ENCODE assay signal across 8 mouse cellular contexts in genomic region chr7:45522957-45523676, GRCm38 (mm10). TPM values are rescaled to one million over a fixed set of nuclear protein-coding genes. Genes with fewer than 3 reads are reported as not detected.
DNase-seq lines count a peak whose midpoint lies in the region; ATAC-seq and TF ChIP-seq lines count a peak whose summit lies in the region.

No protein-coding gene starts in this region.

- DNase-seq in cerebellum, adult 9-11 months = peak; percentile 61
- DNase-seq in cerebellum, postnatal 14 days = no peak
- DNase-seq in midbrain, postnatal 0 days (ENCODE audit: low spot score) = no peak
- DNase-seq in adrenal gland, adult 2 months = no peak

- 77% methylated on average over 18 of the region's 18 CpGs for WGBS in midbrain, embryonic 15.5 days
- 71% methylated on average over 18 of the region's 18 CpGs for WGBS in midbrain, postnatal 0 days
- 70% methylated on average over 18 of the region's 18 CpGs for WGBS in kidney, embryonic 15.5 days
- 61% methylated on average over 18 of the region's 18 CpGs for WGBS in stomach, embryonic 16.5 days

- H3K9ac ChIP-seq in midbrain, embryonic 15.5 days = 0 out of 2 replicates have a peak overlapping the region, but pooled peaks have one; percentile 10
- H3K9ac ChIP-seq in midbrain, postnatal 0 days (replicated peaks; ENCODE audit: low read length, poor library complexity, severe bottlenecking) = no peak overlapping the region
- H3K9ac ChIP-seq in kidney, embryonic 15.5 days = peak overlapping the region; percentile 41
- H3K9ac ChIP-seq in stomach, embryonic 16.5 days (ENCODE audit: low read length) = peak overlapping the region; percentile 37

- no peaks in the 10 kb centered on the region for H3K36me3 ChIP-seq in midbrain, embryonic 15.5 days (replicated peaks)
- no peaks in the 10 kb centered on the region for H3K36me3 ChIP-seq in midbrain, postnatal 0 days (ENCODE audit: insufficient read depth, low read length)
- H3K36me3 ChIP-seq in kidney, embryonic 15.5 days = peaks cover 14% of the 10 kb centered on the region
- 0 out of 2 replicates have a peak, but pooled peaks cover 11% of the 10 kb centered on the region for H3K36me3 ChIP-seq in stomach, embryonic 16.5 days (ENCODE audit: control insufficient read depth, insufficient read depth, low read length)

- H3K9me3 ChIP-seq in midbrain, embryonic 15.5 days = no peaks in the 10 kb centered on the region
- no peaks in the 10 kb centered on the region for H3K9me3 ChIP-seq in midbrain, postnatal 0 days (ENCODE audit: low read length)
- no peaks in the 10 kb centered on the region for H3K9me3 ChIP-seq in kidney, embryonic 15.5 days (replicated peaks)
- no peaks in the 10 kb centered on the region for H3K9me3 ChIP-seq in stomach, embryonic 16.5 days (replicated peaks; ENCODE audit: control insufficient read depth, low read length)

- no peak overlapping the region for H3K4me2 ChIP-seq in midbrain, embryonic 15.5 days
- no peak overlapping the region for H3K4me2 ChIP-seq in midbrain, postnatal 0 days (ENCODE audit: low read depth, low read length, poor library complexity, severe bottlenecking)
- H3K4me2 ChIP-seq in kidney, embryonic 15.5 days = peak overlapping the region; percentile 61
- peak overlapping the region; percentile 31 for H3K4me2 ChIP-seq in stomach, embryonic 16.5 days (ENCODE audit: low read depth, low read length)

- no peaks in the 10 kb centered on the region for H3K27me3 ChIP-seq in midbrain, embryonic 15.5 days (replicated peaks)
- H3K27me3 ChIP-seq in midbrain, postnatal 0 days (ENCODE audit: insufficient read depth, low read length) = no peaks in the 10 kb centered on the region
- no peaks in the 10 kb centered on the region for H3K27me3 ChIP-seq in kidney, embryonic 15.5 days
- no peaks in the 10 kb centered on the region for H3K27me3 ChIP-seq in stomach, embryonic 16.5 days (ENCODE audit: control insufficient read depth, insufficient read depth, low read length)

- TF ChIP-seq CTCF in midbrain, postnatal 0 days (IDR thresholded peaks at IDR 0.05) = no peak

- H3K4me3 ChIP-seq in midbrain, embryonic 15.5 days = no peak overlapping the region
- H3K4me3 ChIP-seq in midbrain, postnatal 0 days (ENCODE audit: low read depth, low read length) = no peak overlapping the region
- H3K4me3 ChIP-seq in kidney, embryonic 15.5 days (replicated peaks) = peak overlapping the region; percentile 14
- peak overlapping the region; percentile 25 for H3K4me3 ChIP-seq in stomach, embryonic 16.5 days (replicated peaks; ENCODE audit: low read length)

- no peak overlapping the region for H3K27ac ChIP-seq in midbrain, embryonic 15.5 days
- no peak overlapping the region for H3K27ac ChIP-seq in midbrain, postnatal 0 days (ENCODE audit: low read depth, low read length)
- peak overlapping the region; percentile 29 for H3K27ac ChIP-seq in kidney, embryonic 15.5 days
- H3K27ac ChIP-seq in stomach, embryonic 16.5 days (ENCODE audit: low read length) = no peak overlapping the region

- ATAC-seq in midbrain, embryonic 15.5 days (replicated peaks) = no peak
- no peak for ATAC-seq in midbrain, postnatal 0 days (ENCODE audit: low FRiP score)
- no peak for ATAC-seq in kidney, embryonic 15.5 days (replicated peaks; ENCODE audit: low FRiP score)
- no peak for ATAC-seq in stomach, embryonic 16.5 days (ENCODE audit: insufficient read depth, low FRiP score)
- no peak for ATAC-seq in monocyte, adult 5-6 weeks (replicated peaks; ENCODE audit: insufficient number of reproducible peaks, low FRiP score, low TSS enrichment, poor library complexity, severe bottlenecking)

- H3K4me1 ChIP-seq in midbrain, embryonic 15.5 days = peaks cover 21% of the 10 kb centered on the region
- H3K4me1 ChIP-seq in midbrain, postnatal 0 days (ENCODE audit: insufficient read depth, low read length) = peaks cover 8% of the 10 kb centered on the region; the same call in 1 of the 2 replicates
- H3K4me1 ChIP-seq in kidney, embryonic 15.5 days = peaks cover 54% of the 10 kb centered on the region
- H3K4me1 ChIP-seq in stomach, embryonic 16.5 days (ENCODE audit: control insufficient read depth, insufficient read depth, low read length) = peaks cover 36% of the 10 kb centered on the region

RNA-seq across cellular contexts. Expression of gene Ppp1r15a, which starts 3.0 kb away (rescaled TPM):
- polyA plus RNA-seq in midbrain, embryonic 15.5 days (2015; fragmentation: Nextera tagmentation; extraction: Ambion mirVana) = 11.7 and 12.5 TPM in 2 replicates
- total RNA-seq in midbrain, postnatal 0 days (2014; rRNA removed) = 17.2 and 17.4 TPM in 2 replicates
- polyA plus RNA-seq in midbrain, postnatal 0 days (2015; fragmentation: Nextera tagmentation; extraction: Ambion mirVana) = 18.7 and 18.8 TPM in 2 replicates
- 18.6 and 24.7 TPM in 2 replicates for polyA plus RNA-seq in kidney, embryonic 15.5 days (2015; fragmentation: Nextera tagmentation; extraction: Ambion mirVana)
- polyA plus RNA-seq in stomach, embryonic 16.5 days (2015; fragmentation: Nextera tagmentation; extraction: Ambion mirVana) = 25.5 and 31.2 TPM in 2 replicates
- 10 to 100 TPM; 49.0 to 57.8 TPM for total RNA-seq in adrenal gland, adult 2 months (2021)
- 49.5 and 49.7 TPM in 2 replicates for polyA plus RNA-seq in adrenal gland, adult 2 months (2012; rRNA removed)
- total RNA-seq in monocyte, adult 5-6 weeks (2017) = 204 to 390 TPM (median 221 TPM) in 3 replicates

RNA-seq across cellular contexts. Expression of gene Plekha4, which starts 3.0 kb away (rescaled TPM):
- 1.3 TPM in 2 replicates for polyA plus RNA-seq in midbrain, embryonic 15.5 days (2015; fragmentation: Nextera tagmentation; extraction: Ambion mirVana)
- 2.0 and 2.1 TPM in 2 replicates for total RNA-seq in midbrain, postnatal 0 days (2014; rRNA removed)
- 1.2 and 1.6 TPM in 2 replicates for polyA plus RNA-seq in midbrain, postnatal 0 days (2015; fragmentation: Nextera tagmentation; extraction: Ambion mirVana)
- polyA plus RNA-seq in kidney, embryonic 15.5 days (2015; fragmentation: Nextera tagmentation; extraction: Ambion mirVana) = 4.5 and 5.1 TPM in 2 replicates
- 2.7 and 3.9 TPM in 2 replicates for polyA plus RNA-seq in stomach, embryonic 16.5 days (2015; fragmentation: Nextera tagmentation; extraction: Ambion mirVana)
- total RNA-seq in adrenal gland, adult 2 months (2021) = 1 to 10 TPM; 3.0 to 5.9 TPM
- 9.8 and 15.6 TPM in 2 replicates for polyA plus RNA-seq in adrenal gland, adult 2 months (2012; rRNA removed)
- 0.10 TPM in 1 of 3 replicates, not detected in the others for total RNA-seq in monocyte, adult 5-6 weeks (2017)

RNA-seq across cellular contexts. Expression of gene Nucb1, which starts 12.9 kb away (rescaled TPM):
- 118 and 121 TPM in 2 replicates for polyA plus RNA-seq in midbrain, embryonic 15.5 days (2015; fragmentation: Nextera tagmentation; extraction: Ambion mirVana)
- total RNA-seq in midbrain, postnatal 0 days (2014; rRNA removed) = 92.2 and 137 TPM in 2 replicates
- polyA plus RNA-seq in midbrain, postnatal 0 days (2015; fragmentation: Nextera tagmentation; extraction: Ambion mirVana) = 137 and 144 TPM in 2 replicates
- polyA plus RNA-seq in kidney, embryonic 15.5 days (2015; fragmentation: Nextera tagmentation; extraction: Ambion mirVana) = 221 and 252 TPM in 2 replicates
- 229 and 262 TPM in 2 replicates for polyA plus RNA-seq in stomach, embryonic 16.5 days (2015; fragmentation: Nextera tagmentation; extraction: Ambion mirVana)
- 100 to 1,000 TPM; 280 to 286 TPM for total RNA-seq in adrenal gland, adult 2 months (2021)
- 594 and 643 TPM in 2 replicates for polyA plus RNA-seq in adrenal gland, adult 2 months (2012; rRNA removed)
- 128 to 251 TPM (median 142 TPM) in 3 replicates for total RNA-seq in monocyte, adult 5-6 weeks (2017)

RNA-seq across cellular contexts. Expression of gene Hsd17b14, which starts 31.6 kb away (rescaled TPM):
- polyA plus RNA-seq in midbrain, embryonic 15.5 days (2015; fragmentation: Nextera tagmentation; extraction: Ambion mirVana) = 0.37 TPM in 1 of 2 replicates, not detected in the other
- total RNA-seq in midbrain, postnatal 0 days (2014; rRNA removed) = not detected in 2 replicates
- polyA plus RNA-seq in midbrain, postnatal 0 days (2015; fragmentation: Nextera tagmentation; extraction: Ambion mirVana) = 0.15 and 0.20 TPM in 2 replicates
- polyA plus RNA-seq in kidney, embryonic 15.5 days (2015; fragmentation: Nextera tagmentation; extraction: Ambion mirVana) = 11.8 and 14.8 TPM in 2 replicates
- polyA plus RNA-seq in stomach, embryonic 16.5 days (2015; fragmentation: Nextera tagmentation; extraction: Ambion mirVana) = 2.9 and 4.8 TPM in 2 replicates
- total RNA-seq in adrenal gland, adult 2 months (2021) = 1 to 10 TPM; 2.3 TPM
- 1.5 and 2.3 TPM in 2 replicates for polyA plus RNA-seq in adrenal gland, adult 2 months (2012; rRNA removed)
- total RNA-seq in monocyte, adult 5-6 weeks (2017) = not detected in 3 replicates

RNA-seq across cellular contexts. Expression of gene Dhdh, which starts 34.5 kb away (rescaled TPM):
- polyA plus RNA-seq in midbrain, embryonic 15.5 days (2015; fragmentation: Nextera tagmentation; extraction: Ambion mirVana) = 4.0 and 4.1 TPM in 2 replicates
- total RNA-seq in midbrain, postnatal 0 days (2014; rRNA removed) = 4.3 TPM in 2 replicates
- 5.5 and 6.1 TPM in 2 replicates for polyA plus RNA-seq in midbrain, postnatal 0 days (2015; fragmentation: Nextera tagmentation; extraction: Ambion mirVana)
- 3.3 and 3.5 TPM in 2 replicates for polyA plus RNA-seq in kidney, embryonic 15.5 days (2015; fragmentation: Nextera tagmentation; extraction: Ambion mirVana)
- 2.0 and 2.2 TPM in 2 replicates for polyA plus RNA-seq in stomach, embryonic 16.5 days (2015; fragmentation: Nextera tagmentation; extraction: Ambion mirVana)
- total RNA-seq in adrenal gland, adult 2 months (2021) = 10 to 100 TPM; 55.4 to 71.1 TPM
- 17.6 and 21.4 TPM in 2 replicates for polyA plus RNA-seq in adrenal gland, adult 2 months (2012; rRNA removed)
- 7.0 to 8.3 TPM (median 7.5 TPM) in 3 replicates for total RNA-seq in monocyte, adult 5-6 weeks (2017)

Comparison
In these comparisons a context has a peak if more than half of its experiments do, and no peak if none do; other contexts are left out.
1. H3K4me2 ChIP-seq: peak in kidney, embryonic 15.5 days (single experiment) and stomach, embryonic 16.5 days (single experiment); none in midbrain, embryonic 15.5 days (single experiment) and midbrain, postnatal 0 days (single experiment).
2. H3K4me3 ChIP-seq: peak in kidney, embryonic 15.5 days (single experiment) and stomach, embryonic 16.5 days (single experiment); none in midbrain, embryonic 15.5 days (single experiment) and midbrain, postnatal 0 days (single experiment).